Mouse (Mus musculus) midbrain, postnatal 0 days (tissue): ENCODE measurements at regions not wholly inside any gene's neighbourhood (a gene's known extent, or its start where the extent isn't known, plus 50 kb on each side); places are given as distances from the start of the nearest gene placed in this dataset.
"Not testable (repeated sequence)": the region's sequence is repeated elsewhere in the genome, so short reads cannot be mapped to it uniquely, and the experiment has no call there.

ENCODE experiments used
- ATAC-seq: fragments of 200-750 bp; cut with Nextera tagmentation; 2 replicates; pipeline ENCODE4 v1.8.0; 2017; ENCODE audit warnings: moderate number of reproducible peaks, mild to moderate bottlenecking, moderate TSS enrichment, moderate library complexity; ENCODE audit not compliant: low FRiP score
- DNase-seq: peaks from one replicate; pipeline ENCODE4 v3.0.0-alpha.2; 2015; ENCODE audit warnings: low spot score
- H3K27ac ChIP-seq: fragments of 300-500 bp; sonication (generic); 2 replicates; pipeline ENCODE4 v1.5.1; 2014; ENCODE audit warnings: low read depth, mild to moderate bottlenecking, low read length, mixed read lengths
- H3K27me3 ChIP-seq: fragments of 300-500 bp; sonication (generic); 2 replicates; pipeline ENCODE4 v1.6.1; 2014; ENCODE audit warnings: low read length, control low read depth, mixed read lengths; ENCODE audit not compliant: insufficient read depth
- H3K36me3 ChIP-seq: fragments of 300-500 bp; sonication (generic); 2 replicates; pipeline ENCODE4 v1.6.1; 2014; ENCODE audit warnings: low read length, control low read depth, mixed read lengths; ENCODE audit not compliant: insufficient read depth
- H3K4me1 ChIP-seq: fragments of 300-500 bp; sonication (generic); 2 replicates; pipeline ENCODE4 v1.6.1; 2014; ENCODE audit warnings: mild to moderate bottlenecking, control low read depth, antibody characterized with exemption, low read length, mixed read lengths; ENCODE audit not compliant: insufficient read depth
- H3K4me2 ChIP-seq: fragments of 300-500 bp; sonication (generic); 2 replicates; pipeline ENCODE4 v1.6.1; 2014; ENCODE audit warnings: low read depth, mild to moderate bottlenecking, low read length, mixed read lengths; ENCODE audit not compliant: poor library complexity, severe bottlenecking
- H3K4me3 ChIP-seq: fragments of 300-500 bp; sonication (generic); 2 replicates; pipeline ENCODE4 v1.5.1; 2014; ENCODE audit warnings: low read depth, mild to moderate bottlenecking, low read length, moderate library complexity
- H3K9ac ChIP-seq: fragments of 300-500 bp; sonication (generic); replicated peaks from 2 replicates; pipeline ENCODE4 v1.6.1; 2014; ENCODE audit warnings: mild to moderate bottlenecking, low read length, moderate library complexity, mixed read lengths; ENCODE audit not compliant: poor library complexity, severe bottlenecking
- H3K9me3 ChIP-seq: fragments of 300-500 bp; sonication (generic); 2 replicates; pipeline ENCODE4 v1.6.1; 2016; ENCODE audit warnings: low read length, control low read depth
- CTCF ChIP-seq: IDR thresholded peaks from 2 replicates; pipeline ENCODE4 v1.5.1; 2016; ENCODE audit warnings: antibody characterized with exemption, mild to moderate bottlenecking
- WGBS: fragments of 180-500 bp; shearing (Covaris S2); extraction: QIAGEN DNeasy Blood & Tissue Kit; methylation state at CpG from one replicate; pipeline ENCODE4 v1.1.7; 2014; 5-methylcytosine and 5-hydroxymethylcytosine counted together

- no peak overlapping the region for H3K9ac ChIP-seq
- DNase-seq (no peak), ATAC-seq (peak; percentile 32; the same call in 1 of the 2 replicates)
- WGBS = 54% methylated on average over 1 of the region's 1 CpGs
- H3K9me3 ChIP-seq = peaks cover 69% of the 10 kb centered on the region
- H3K27me3 ChIP-seq = no peaks in the 10 kb centered on the region
- no peak overlapping the region for H3K4me2 ChIP-seq
- no peak for TF ChIP-seq CTCF
- no peaks in the 10 kb centered on the region for H3K36me3 ChIP-seq
- no peaks in the 10 kb centered on the region for H3K4me1 ChIP-seq
- H3K4me3 ChIP-seq = no peak overlapping the region
- H3K27ac ChIP-seq = no peak overlapping the region
These were observed 97.8 kb upstream of the Vmn1r2 start for GRCm38 (mm10) chr4:3069341-3069740.

- H3K9me3 ChIP-seq = peaks cover 54% of the 10 kb centered on the region
- ATAC-seq, H3K27me3 ChIP-seq, H3K4me2 ChIP-seq, H3K36me3 ChIP-seq, H3K27ac ChIP-seq, DNase-seq, H3K4me3 ChIP-seq, H3K9ac ChIP-seq, H3K4me1 ChIP-seq: not testable (repeated sequence)
- WGBS = 66% methylated on average over 6 of the region's 6 CpGs
These were observed 95.8 kb upstream of the Vmn1r2 start for GRCm38 (mm10) chr4:3071326-3071725.

GRCm38 (mm10) chr4:3079901-3080300 lies 87.2 kb upstream of the Vmn1r2 start:
- 88% methylated on average over 1 of the region's 1 CpGs for WGBS

GRCm38 (mm10) chr4:3080385-3081125 lies 86.6 kb upstream of the Vmn1r2 start:
- 60% methylated on average over 7 of the region's 7 CpGs for WGBS
- H3K9me3 ChIP-seq = peaks cover 65% of the 10 kb centered on the region
- H3K27me3 ChIP-seq = no peaks in the 10 kb centered on the region
- no peaks in the 10 kb centered on the region for H3K36me3 ChIP-seq
- H3K4me3 ChIP-seq = no peak overlapping the region
- no peak overlapping the region for H3K9ac ChIP-seq
- peak; percentile 36 for ATAC-seq
- DNase-seq = no peak
- H3K4me1 ChIP-seq = no peaks in the 10 kb centered on the region
- TF ChIP-seq CTCF = no peak
- H3K27ac ChIP-seq = no peak overlapping the region
- H3K4me2 ChIP-seq = no peak overlapping the region

More at GRCm38 (mm10) chr4:3079901-3080300, 87.2 kb upstream of the Vmn1r2 start:
- ATAC-seq = no peak
- Histone ChIP-seq H3K4me1 (no peaks in the 10 kb centered on the region), H3K4me2 (no peak overlapping the region), H3K27me3 (no peaks in the 10 kb centered on the region), H3K36me3 (no peaks in the 10 kb centered on the region), H3K4me3 (no peak overlapping the region), H3K27ac (no peak overlapping the region), H3K9ac (no peak overlapping the region), H3K9me3 (peaks cover 59% of the 10 kb centered on the region)
- no peak for TF ChIP-seq CTCF
- no peak for DNase-seq

DNA sequence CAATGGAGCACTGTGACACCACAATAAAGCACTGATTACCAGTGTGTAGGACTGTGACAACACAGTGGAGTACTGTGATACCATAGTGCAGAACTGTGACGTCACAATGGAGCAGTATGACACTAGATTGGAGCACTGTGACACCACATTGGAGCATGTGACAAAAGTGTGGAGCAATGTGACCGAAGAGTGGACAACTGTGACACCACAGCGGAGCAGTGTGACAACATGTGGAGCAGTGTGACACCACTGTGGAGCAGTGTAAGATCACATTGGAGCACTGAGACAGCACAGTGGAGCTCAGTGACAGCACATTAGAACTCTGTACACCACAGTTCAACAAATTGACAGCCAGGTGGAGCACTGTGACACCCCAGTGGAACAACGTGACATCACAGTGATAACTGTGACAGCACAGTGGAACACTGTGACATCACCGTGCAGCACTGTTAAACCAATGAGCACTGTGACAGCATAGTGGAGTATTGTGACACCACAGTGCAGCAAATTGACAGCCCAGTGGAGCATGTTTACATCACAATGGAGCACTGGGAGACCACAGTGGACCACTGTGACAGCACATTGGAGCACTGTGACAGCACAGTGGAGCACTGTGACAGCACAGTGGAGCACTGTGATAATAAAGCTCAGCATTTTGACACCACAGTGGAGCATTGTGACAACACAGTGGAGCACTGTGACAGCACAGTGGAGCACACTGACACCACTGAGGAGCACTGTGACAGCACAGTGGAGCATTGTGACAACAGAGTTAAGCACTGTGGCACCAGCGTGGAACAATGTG lies 85.8 kb upstream of the Vmn1r2 start:
- ATAC-seq (peak; percentile 22), DNase-seq (no peak)
- Histone ChIP-seq H3K9ac (no peak overlapping the region), H3K4me1 (no peaks in the 10 kb centered on the region), H3K27me3 (no peaks in the 10 kb centered on the region), H3K27ac (no peak overlapping the region), H3K36me3 (no peaks in the 10 kb centered on the region), H3K9me3 (peaks cover 72% of the 10 kb centered on the region), H3K4me2 (no peak overlapping the region), H3K4me3 (no peak overlapping the region)
- TF ChIP-seq CTCF = no peak
- 63% methylated on average over 6 of the region's 6 CpGs for WGBS
